Mouse (Mus musculus): ENCODE data around the gene Slc8a3. TPM values are rescaled to one million over a fixed set of nuclear protein-coding genes. Genes with fewer than 3 reads are reported as not detected.

The Slc8a3 gene
- polyA plus RNA-seq, 1 experiment: 0.05 TPM

GRCm38 (mm10) chr12:81193968-81194367 is 139.0 kb downstream of the Slc8a3 start:
- no peaks in the 10 kb centered on the region for H3K79me2 ChIP-seq (ENCODE audit: control insufficient read depth, insufficient read depth)
- no peak overlapping the region for H3K4me3 ChIP-seq
- TF ChIP-seq CEBPB (IDR thresholded peaks at IDR 0.05; ENCODE audit: insufficient read depth, poor library complexity, severe bottlenecking) (no peak), USF1 (IDR thresholded peaks at IDR 0.05; ENCODE audit: low read depth) (no peak), POLR2AphosphoS2 (IDR thresholded peaks at IDR 0.05; ENCODE audit: insufficient read length, low read depth) (no peak), E2F4 (IDR thresholded peaks at IDR 0.05; ENCODE audit: insufficient read depth) (no peak), POLR2A (IDR thresholded peaks at IDR 0.05; ENCODE audit: insufficient read length, low read depth) (no peak), TCF12 (IDR thresholded peaks at IDR 0.05; ENCODE audit: insufficient read depth, poor library complexity, severe bottlenecking) (no peak), MAX (IDR thresholded peaks at IDR 0.05; ENCODE audit: low read depth) (no peak), TCF3 (IDR thresholded peaks at IDR 0.05; ENCODE audit: insufficient read length, low read depth) (no peak), REST (IDR thresholded peaks at IDR 0.05; ENCODE audit: insufficient read depth, insufficient read length) (no peak), SRF (IDR thresholded peaks at IDR 0.05; ENCODE audit: control insufficient read depth, insufficient read length, low read depth) (no peak), MYOG (IDR thresholded peaks at IDR 0.05; ENCODE audit: control insufficient read depth in 1 of 3, insufficient read depth in 1 of 3, insufficient read length in 2 of 3, low read depth in 2 of 3) (no peak)
- no peak overlapping the region for H3ac ChIP-seq (ENCODE audit: control insufficient read depth, insufficient read length)
- H3K36me3 ChIP-seq (ENCODE audit: control insufficient read depth, insufficient read depth): no peaks in the 10 kb centered on the region
- H3K27me3 ChIP-seq (ENCODE audit: control insufficient read depth, insufficient read depth, insufficient read length): peaks cover 6% of the 10 kb centered on the region
- H3K4me2 ChIP-seq (ENCODE audit: low read depth): no peak overlapping the region

DNA sequence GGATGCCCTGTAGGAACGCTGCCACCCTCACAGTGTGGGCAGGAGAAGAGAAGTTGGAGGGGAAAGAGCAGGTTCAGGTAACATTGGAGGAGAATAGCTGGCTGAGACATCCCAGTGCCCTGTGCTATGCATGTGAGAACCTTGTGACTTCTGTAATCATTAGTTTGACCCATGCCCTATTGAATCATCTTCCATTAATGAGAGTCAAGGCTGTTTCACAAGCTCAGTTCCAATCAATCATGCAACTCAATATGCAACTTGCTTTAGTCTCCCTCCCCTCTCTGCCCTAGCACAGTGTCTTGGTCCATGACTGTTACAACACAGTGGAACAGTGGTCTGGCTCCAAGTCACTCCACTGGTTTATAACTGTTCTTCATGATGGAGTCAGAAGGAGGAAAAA is 143.3 kb downstream of the Slc8a3 start:
- no peak overlapping the region for H3ac ChIP-seq (ENCODE audit: control insufficient read depth, insufficient read length)
- H3K27me3 ChIP-seq (ENCODE audit: control insufficient read depth, insufficient read depth, insufficient read length): no peaks in the 10 kb centered on the region
- no peaks in the 10 kb centered on the region for H3K79me2 ChIP-seq (ENCODE audit: control insufficient read depth, insufficient read depth)
- no peaks in the 10 kb centered on the region for H3K36me3 ChIP-seq (ENCODE audit: control insufficient read depth, insufficient read depth)
- H3K4me3 ChIP-seq: no peak overlapping the region
- TF ChIP-seq REST (IDR thresholded peaks at IDR 0.05; ENCODE audit: insufficient read depth, insufficient read length) (no peak), SRF (IDR thresholded peaks at IDR 0.05; ENCODE audit: control insufficient read depth, insufficient read length, low read depth) (no peak), TCF3 (IDR thresholded peaks at IDR 0.05; ENCODE audit: insufficient read length, low read depth) (no peak), TCF12 (IDR thresholded peaks at IDR 0.05; ENCODE audit: insufficient read depth, poor library complexity, severe bottlenecking) (no peak), MAX (IDR thresholded peaks at IDR 0.05; ENCODE audit: low read depth) (no peak), POLR2A (IDR thresholded peaks at IDR 0.05; ENCODE audit: insufficient read length, low read depth) (no peak), POLR2AphosphoS2 (IDR thresholded peaks at IDR 0.05; ENCODE audit: insufficient read length, low read depth) (no peak)
- no peak overlapping the region for H3K4me2 ChIP-seq (ENCODE audit: low read depth)

DNA sequence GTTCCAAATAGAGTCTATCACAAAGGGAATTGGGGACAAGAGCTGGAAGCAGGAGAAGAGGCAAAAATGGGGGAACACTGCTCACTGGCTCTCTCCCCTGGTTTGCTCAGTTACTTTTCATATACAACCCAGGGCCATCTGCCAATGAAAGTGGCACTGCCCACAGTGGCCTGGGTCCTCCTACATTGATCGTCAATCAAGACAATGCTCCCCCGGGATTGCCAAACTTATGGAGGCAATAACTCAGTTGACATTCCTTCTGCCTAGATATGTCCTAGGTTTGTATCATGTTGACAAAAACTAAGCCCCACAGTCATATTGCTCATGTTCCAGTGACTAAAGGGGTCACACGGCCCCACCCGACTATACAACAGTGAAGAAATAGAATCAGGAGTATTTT is 144.0 kb downstream of the Slc8a3 start:
- Histone ChIP-seq H3K4me3 (no peak overlapping the region), H3K79me2 (ENCODE audit: control insufficient read depth, insufficient read depth) (no peaks in the 10 kb centered on the region), H3K36me3 (ENCODE audit: control insufficient read depth, insufficient read depth) (no peaks in the 10 kb centered on the region), H3K27me3 (ENCODE audit: control insufficient read depth, insufficient read depth, insufficient read length) (peaks cover 1% of the 10 kb centered on the region), H3ac (ENCODE audit: control insufficient read depth, insufficient read length) (no peak overlapping the region), H3K4me2 (ENCODE audit: low read depth) (no peak overlapping the region)
- TF ChIP-seq TCF3 (IDR thresholded peaks at IDR 0.05; ENCODE audit: insufficient read length, low read depth): no peak
- no peak for TF ChIP-seq REST (IDR thresholded peaks at IDR 0.05; ENCODE audit: insufficient read depth, insufficient read length)
- no peak for TF ChIP-seq MYOG (IDR thresholded peaks at IDR 0.05; ENCODE audit: control insufficient read depth in 1 of 3, insufficient read depth in 1 of 3, insufficient read length in 2 of 3, low read depth in 2 of 3)
- no peak for TF ChIP-seq TCF12 (IDR thresholded peaks at IDR 0.05; ENCODE audit: insufficient read depth, poor library complexity, severe bottlenecking)
- no peak for TF ChIP-seq MAX (IDR thresholded peaks at IDR 0.05; ENCODE audit: low read depth)
- no peak for TF ChIP-seq POLR2AphosphoS2 (IDR thresholded peaks at IDR 0.05; ENCODE audit: insufficient read length, low read depth)
- TF ChIP-seq USF1 (IDR thresholded peaks at IDR 0.05; ENCODE audit: low read depth): no peak
- no peak for TF ChIP-seq SRF (IDR thresholded peaks at IDR 0.05; ENCODE audit: control insufficient read depth, insufficient read length, low read depth)
- TF ChIP-seq E2F4 (IDR thresholded peaks at IDR 0.05; ENCODE audit: insufficient read depth): no peak
- no peak for TF ChIP-seq POLR2A (IDR thresholded peaks at IDR 0.05; ENCODE audit: insufficient read length, low read depth)
- TF ChIP-seq MYOD1 (IDR thresholded peaks at IDR 0.05; ENCODE audit: control insufficient read depth in 1 of 3, insufficient read length in 2 of 3, low read depth in 2 of 3): no peak
- no peak for TF ChIP-seq CEBPB (IDR thresholded peaks at IDR 0.05; ENCODE audit: insufficient read depth, poor library complexity, severe bottlenecking)

DNA sequence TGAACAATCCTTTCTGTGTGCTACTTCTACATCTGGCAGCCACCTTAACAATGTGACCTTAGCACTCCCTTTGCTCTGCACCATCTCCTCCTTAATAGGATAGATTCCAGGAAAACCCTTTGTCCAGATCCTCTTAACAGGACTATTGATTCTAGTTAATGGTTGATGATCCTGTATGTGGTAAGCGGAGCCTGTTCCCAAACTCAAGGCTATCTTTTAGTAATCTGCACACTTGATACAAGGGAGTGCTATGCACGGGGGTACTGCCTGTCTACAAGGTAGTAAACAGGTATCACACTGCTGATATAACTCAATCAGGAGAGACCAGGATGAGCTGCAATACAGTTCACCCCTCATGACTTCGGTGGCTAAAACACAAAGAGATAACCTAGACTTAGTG is 144.6 kb downstream of the Slc8a3 start:
- no peaks in the 10 kb centered on the region for H3K36me3 ChIP-seq (ENCODE audit: control insufficient read depth, insufficient read depth)
- no peak overlapping the region for H3K4me3 ChIP-seq
- H3ac ChIP-seq (ENCODE audit: control insufficient read depth, insufficient read length): no peak overlapping the region
- no peak for TF ChIP-seq POLR2A (IDR thresholded peaks at IDR 0.05; ENCODE audit: insufficient read length, low read depth)
- no peak for TF ChIP-seq TCF12 (IDR thresholded peaks at IDR 0.05; ENCODE audit: insufficient read depth, poor library complexity, severe bottlenecking)
- TF ChIP-seq TCF3 (IDR thresholded peaks at IDR 0.05; ENCODE audit: insufficient read length, low read depth): no peak
- TF ChIP-seq MAX (IDR thresholded peaks at IDR 0.05; ENCODE audit: low read depth): no peak
- TF ChIP-seq MYOD1 (IDR thresholded peaks at IDR 0.05; ENCODE audit: control insufficient read depth in 1 of 3, insufficient read length in 2 of 3, low read depth in 2 of 3): no peak
- TF ChIP-seq REST (IDR thresholded peaks at IDR 0.05; ENCODE audit: insufficient read depth, insufficient read length): no peak
- TF ChIP-seq USF1 (IDR thresholded peaks at IDR 0.05; ENCODE audit: low read depth): no peak
- no peak for TF ChIP-seq MYOG (IDR thresholded peaks at IDR 0.05; ENCODE audit: control insufficient read depth in 1 of 3, insufficient read depth in 1 of 3, insufficient read length in 2 of 3, low read depth in 2 of 3)
- no peak for TF ChIP-seq CEBPB (IDR thresholded peaks at IDR 0.05; ENCODE audit: insufficient read depth, poor library complexity, severe bottlenecking)
- no peak for TF ChIP-seq SRF (IDR thresholded peaks at IDR 0.05; ENCODE audit: control insufficient read depth, insufficient read length, low read depth)
- no peaks in the 10 kb centered on the region for H3K79me2 ChIP-seq (ENCODE audit: control insufficient read depth, insufficient read depth)
- H3K27me3 ChIP-seq (ENCODE audit: control insufficient read depth, insufficient read depth, insufficient read length): peaks cover 7% of the 10 kb centered on the region
- no peak overlapping the region for H3K4me2 ChIP-seq (ENCODE audit: low read depth)

GRCm38 (mm10) chr12:81186668-81187067 is 146.3 kb downstream of the Slc8a3 start:
- TF ChIP-seq TCF12 (IDR thresholded peaks at IDR 0.05; ENCODE audit: insufficient read depth, poor library complexity, severe bottlenecking) (no peak), SRF (IDR thresholded peaks at IDR 0.05; ENCODE audit: control insufficient read depth, insufficient read length, low read depth) (no peak), USF1 (IDR thresholded peaks at IDR 0.05; ENCODE audit: low read depth) (no peak), TCF3 (IDR thresholded peaks at IDR 0.05; ENCODE audit: insufficient read length, low read depth) (no peak), POLR2AphosphoS2 (IDR thresholded peaks at IDR 0.05; ENCODE audit: insufficient read length, low read depth) (no peak)
- no peaks in the 10 kb centered on the region for H3K79me2 ChIP-seq (ENCODE audit: control insufficient read depth, insufficient read depth)
- H3K4me2 ChIP-seq (ENCODE audit: low read depth): no peak overlapping the region
- H3K27me3 ChIP-seq (ENCODE audit: control insufficient read depth, insufficient read depth, insufficient read length): peaks cover 7% of the 10 kb centered on the region
- H3K36me3 ChIP-seq (ENCODE audit: control insufficient read depth, insufficient read depth): no peaks in the 10 kb centered on the region
- H3K4me3 ChIP-seq: no peak overlapping the region
- no peak overlapping the region for H3ac ChIP-seq (ENCODE audit: control insufficient read depth, insufficient read length)
